Mouse (Mus musculus): ENCODE measurements around the gene Pkp4. TPM values are rescaled to one million over a fixed set of nuclear protein-coding genes. Genes with fewer than 3 reads are reported as not detected.

Gene Pkp4
- polyA plus RNA-seq, 1 experiment, result 19.7 TPM

DNA sequence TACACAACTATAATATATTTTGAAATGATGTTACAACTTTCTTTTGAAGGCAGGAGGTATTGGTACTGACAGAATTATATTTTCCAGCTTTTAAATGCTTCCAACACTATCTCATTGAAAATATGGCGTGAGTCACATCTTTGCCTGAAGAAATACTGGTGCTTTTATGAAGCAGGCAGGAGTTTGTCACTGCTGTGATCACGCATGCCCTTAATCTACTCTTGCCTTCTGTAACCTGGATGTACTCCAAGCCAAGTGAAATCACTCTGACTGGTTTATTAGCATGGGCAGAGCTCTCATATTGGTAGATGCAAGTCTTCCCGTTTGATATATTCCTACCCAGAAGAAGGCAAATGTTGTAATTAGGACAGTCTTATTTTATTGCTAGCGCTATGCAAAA, 65.7 kb downstream of the Pkp4 start:
- Histone ChIP-seq H3K4me1 (ENCODE audit: control insufficient read depth, insufficient read depth, insufficient read length, low read length) (peaks cover 3% of the 10 kb centered on the region; the same call in 1 of the 2 replicates), H3K27ac (replicated peaks; ENCODE audit: low read depth, low read length) (no peak overlapping the region), H3K4me3 (ENCODE audit: insufficient read depth, low read depth, low read length) (no peak overlapping the region)

DNA sequence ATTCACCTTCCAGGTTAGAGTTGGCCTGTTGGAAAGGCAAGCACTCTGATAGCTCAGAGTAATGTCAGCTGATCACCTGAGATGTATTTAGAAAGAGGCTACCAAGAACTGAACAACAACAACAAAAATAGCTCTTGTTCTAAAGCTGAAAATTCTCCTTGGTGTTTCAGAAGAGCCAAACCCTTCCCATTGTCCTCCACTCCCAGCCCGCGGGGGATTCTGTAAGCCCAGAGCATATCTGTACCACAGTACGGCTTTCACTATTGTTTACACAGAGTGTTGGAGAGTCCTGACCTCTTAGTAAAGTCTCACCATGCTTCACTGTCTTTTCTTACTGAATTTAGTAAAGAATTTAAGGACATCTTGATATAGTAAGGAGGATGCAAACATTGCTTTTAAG, 66.4 kb downstream of the Pkp4 start:
- Histone ChIP-seq H3K4me3 (ENCODE audit: insufficient read depth, low read depth, low read length) (no peak overlapping the region), H3K27ac (replicated peaks; ENCODE audit: low read depth, low read length) (no peak overlapping the region), H3K4me1 (ENCODE audit: control insufficient read depth, insufficient read depth, insufficient read length, low read length) (peaks cover 6% of the 10 kb centered on the region)

DNA sequence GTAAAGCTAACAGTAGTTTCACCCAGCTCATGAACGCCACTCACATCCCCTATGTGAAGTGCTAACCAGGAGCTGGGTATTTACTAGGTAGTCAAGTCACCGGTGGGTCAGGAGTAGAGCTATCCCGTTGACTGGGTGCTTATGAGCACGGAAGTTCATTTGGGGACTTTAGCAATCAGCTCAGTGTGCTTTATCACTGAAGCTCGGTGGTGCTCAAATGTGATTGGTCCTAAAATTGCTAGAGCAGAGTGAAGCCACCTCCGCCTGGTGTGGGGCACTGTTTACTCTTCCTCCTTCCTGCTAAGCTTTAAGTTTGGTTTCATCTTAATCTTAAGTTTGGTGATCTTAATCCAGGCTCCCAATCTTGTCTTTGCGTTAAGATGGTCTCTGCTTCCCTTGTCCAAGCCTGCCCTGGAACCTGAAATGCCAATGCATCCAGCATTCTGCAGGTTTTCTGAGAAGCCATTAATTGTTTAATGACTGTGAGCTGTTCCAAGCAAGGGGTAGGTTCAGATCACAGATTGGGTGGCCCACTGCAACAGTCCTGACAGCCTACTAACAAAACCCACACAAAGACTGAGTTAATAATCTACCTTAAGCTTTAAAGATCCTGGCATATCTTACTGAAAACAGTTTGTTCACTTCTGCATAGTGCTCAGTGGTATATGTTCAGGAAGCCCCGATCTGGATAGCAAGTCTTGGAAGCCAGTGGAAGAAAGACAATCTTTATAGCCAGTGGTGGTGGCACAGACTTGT, 67.0 kb downstream of the Pkp4 start:
- Histone ChIP-seq H3K27ac (replicated peaks; ENCODE audit: low read depth, low read length) (no peak overlapping the region), H3K4me3 (ENCODE audit: insufficient read depth, low read depth, low read length) (no peak overlapping the region), H3K4me1 (ENCODE audit: control insufficient read depth, insufficient read depth, insufficient read length, low read length) (peaks cover 7% of the 10 kb centered on the region)

- Histone ChIP-seq H3K27ac (replicated peaks; ENCODE audit: low read depth, low read length) (no peak overlapping the region), H3K4me1 (ENCODE audit: control insufficient read depth, insufficient read depth, insufficient read length, low read length) (peaks cover 7% of the 10 kb centered on the region), H3K4me3 (ENCODE audit: insufficient read depth, low read depth, low read length) (no peak overlapping the region)
Measured at GRCm38 (mm10) chr2:59229250-59229895, 68.7 kb downstream of the Pkp4 start.

GRCm38 (mm10) chr2:59230656-59231055, 70.0 kb downstream of the Pkp4 start:
- no peak overlapping the region for H3K27ac ChIP-seq (replicated peaks; ENCODE audit: low read depth, low read length)
- H3K4me1 ChIP-seq (ENCODE audit: control insufficient read depth, insufficient read depth, insufficient read length, low read length), result peaks cover 7% of the 10 kb centered on the region
- no peak overlapping the region for H3K4me3 ChIP-seq (ENCODE audit: insufficient read depth, low read depth, low read length)

DNA sequence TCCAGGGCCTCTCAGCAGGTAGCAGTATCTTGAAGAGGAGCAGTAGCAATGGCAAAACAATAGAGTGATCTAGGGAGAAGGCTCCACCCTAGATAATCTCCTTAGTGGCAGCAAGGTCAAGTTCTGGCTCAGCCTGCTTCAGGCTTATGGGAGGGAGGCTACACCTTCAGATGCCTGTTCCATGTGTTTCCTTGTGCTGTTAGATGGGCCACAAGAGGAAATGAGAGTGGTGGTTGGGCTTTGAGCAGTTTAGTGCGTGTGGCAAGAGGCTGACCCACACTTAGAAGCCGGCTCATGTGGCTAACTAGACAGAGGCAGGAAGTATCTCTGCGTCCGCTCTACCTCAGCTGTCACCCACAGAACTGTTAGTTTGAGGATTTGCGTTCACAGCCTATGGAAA, 70.9 kb downstream of the Pkp4 start:
- Histone ChIP-seq H3K4me1 (ENCODE audit: control insufficient read depth, insufficient read depth, insufficient read length, low read length) (peaks cover 7% of the 10 kb centered on the region), H3K4me3 (ENCODE audit: insufficient read depth, low read depth, low read length) (no peak overlapping the region), H3K27ac (replicated peaks; ENCODE audit: low read depth, low read length) (peak overlapping the region; percentile 22; the same call in 1 of the 2 replicates)

- no peak overlapping the region for H3K4me3 ChIP-seq (ENCODE audit: insufficient read depth, low read depth, low read length)
- peaks cover 7% of the 10 kb centered on the region for H3K4me1 ChIP-seq (ENCODE audit: control insufficient read depth, insufficient read depth, insufficient read length, low read length)
- no peak overlapping the region for H3K27ac ChIP-seq (replicated peaks; ENCODE audit: low read depth, low read length)
Measured at GRCm38 (mm10) chr2:59233294-59233923, 72.8 kb downstream of the Pkp4 start.

- Histone ChIP-seq H3K4me3 (ENCODE audit: insufficient read depth, low read depth, low read length) (no peak overlapping the region), H3K27ac (replicated peaks; ENCODE audit: low read depth, low read length) (no peak overlapping the region), H3K4me1 (ENCODE audit: control insufficient read depth, insufficient read depth, insufficient read length, low read length) (peaks cover 7% of the 10 kb centered on the region)
Measured at GRCm38 (mm10) chr2:59233936-59234335, 73.3 kb downstream of the Pkp4 start.

GRCm38 (mm10) chr2:59234537-59234936, 73.9 kb downstream of the Pkp4 start:
- Histone ChIP-seq H3K4me3 (ENCODE audit: insufficient read depth, low read depth, low read length) (no peak overlapping the region), H3K4me1 (ENCODE audit: control insufficient read depth, insufficient read depth, insufficient read length, low read length) (peaks cover 7% of the 10 kb centered on the region), H3K27ac (replicated peaks; ENCODE audit: low read depth, low read length) (no peak overlapping the region)

GRCm38 (mm10) chr2:59239841-59240395, 79.3 kb downstream of the Pkp4 start:
- peaks cover 17% of the 10 kb centered on the region for H3K4me1 ChIP-seq (ENCODE audit: control insufficient read depth, insufficient read depth, insufficient read length, low read length)
- no peak overlapping the region for H3K4me3 ChIP-seq (ENCODE audit: insufficient read depth, low read depth, low read length)
- H3K27ac ChIP-seq (replicated peaks; ENCODE audit: low read depth, low read length), result no peak overlapping the region

DNA sequence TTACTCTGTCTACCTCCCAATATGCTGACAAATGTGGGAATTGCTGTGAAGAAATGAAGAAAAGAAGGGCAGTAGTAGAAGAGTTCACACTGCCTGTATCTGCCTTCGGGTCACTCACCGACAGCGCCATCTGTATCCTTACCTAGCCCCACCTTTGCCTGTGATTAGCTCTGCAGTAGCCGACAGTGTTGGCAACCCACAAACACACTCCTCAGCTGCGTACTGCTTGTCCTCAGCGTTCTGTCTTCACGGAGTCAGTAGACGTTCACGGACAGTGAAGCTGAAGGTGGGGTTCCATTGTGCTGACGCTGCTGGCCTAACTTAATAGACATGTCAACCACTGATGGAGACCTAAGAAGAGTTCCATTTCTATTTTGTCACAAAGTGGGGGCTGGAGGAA, 81.5 kb downstream of the Pkp4 start:
- Histone ChIP-seq H3K4me1 (ENCODE audit: control insufficient read depth, insufficient read depth, insufficient read length, low read length) (peaks cover 21% of the 10 kb centered on the region), H3K4me3 (ENCODE audit: insufficient read depth, low read depth, low read length) (no peak overlapping the region)

GRCm38 (mm10) chr2:59244273-59245097, 83.8 kb downstream of the Pkp4 start:
- H3K4me3 ChIP-seq (ENCODE audit: insufficient read depth, low read depth, low read length), result no peak overlapping the region
- H3K4me1 ChIP-seq (ENCODE audit: control insufficient read depth, insufficient read depth, insufficient read length, low read length), result peaks cover 21% of the 10 kb centered on the region
- no peak overlapping the region for H3K27ac ChIP-seq (replicated peaks; ENCODE audit: low read depth, low read length)

More for the DNA sequence above, 81.5 kb downstream of the Pkp4 start:
- no peak overlapping the region for H3K27ac ChIP-seq (replicated peaks; ENCODE audit: low read depth, low read length)

GRCm38 (mm10) chr2:59245098-59245388, 84.4 kb downstream of the Pkp4 start:
- Histone ChIP-seq H3K27ac (replicated peaks; ENCODE audit: low read depth, low read length) (no peak overlapping the region), H3K4me1 (ENCODE audit: control insufficient read depth, insufficient read depth, insufficient read length, low read length) (peaks cover 18% of the 10 kb centered on the region), H3K4me3 (ENCODE audit: insufficient read depth, low read depth, low read length) (no peak overlapping the region)

GRCm38 (mm10) chr2:59248806-59249205, 88.2 kb downstream of the Pkp4 start:
- H3K4me1 ChIP-seq (ENCODE audit: control insufficient read depth, insufficient read depth, insufficient read length, low read length), result peaks cover 7% of the 10 kb centered on the region
- no peak overlapping the region for H3K4me3 ChIP-seq (ENCODE audit: insufficient read depth, low read depth, low read length)
- H3K27ac ChIP-seq (replicated peaks; ENCODE audit: low read depth, low read length), result no peak overlapping the region

DNA sequence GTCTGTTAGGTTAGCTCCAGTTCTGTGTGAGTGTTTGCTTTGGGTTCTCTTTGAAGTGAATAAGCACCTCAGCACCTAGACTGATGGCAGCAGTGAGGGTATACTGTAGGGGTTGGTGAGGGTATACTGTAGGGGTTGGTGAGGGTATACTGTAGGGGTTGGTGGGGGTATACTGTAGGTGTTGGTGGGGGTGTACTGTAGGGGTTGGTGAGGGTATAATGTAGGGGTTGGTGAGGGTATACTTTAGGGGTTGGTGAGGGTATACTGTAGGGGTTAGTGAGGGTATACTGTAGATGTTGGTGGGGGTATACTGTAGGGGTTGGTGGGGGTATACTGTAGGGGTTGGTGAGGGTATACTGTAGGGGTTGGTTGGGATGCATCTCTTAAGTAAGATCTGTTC, 92.2 kb downstream of the Pkp4 start:
- Histone ChIP-seq H3K4me3 (ENCODE audit: insufficient read depth, low read depth, low read length) (no peak overlapping the region), H3K4me1 (ENCODE audit: control insufficient read depth, insufficient read depth, insufficient read length, low read length) (peaks cover 5% of the 10 kb centered on the region), H3K27ac (replicated peaks; ENCODE audit: low read depth, low read length) (no peak overlapping the region)
